Mouse (Mus musculus): ENCODE data around the gene Serp2. TPM values are rescaled to one million over a fixed set of nuclear protein-coding genes. Genes with fewer than 3 reads are reported as not detected.

Serp2 gene
- polyA plus RNA-seq, 1 experiment from 2014 or later, result 15.2 TPM

DNA sequence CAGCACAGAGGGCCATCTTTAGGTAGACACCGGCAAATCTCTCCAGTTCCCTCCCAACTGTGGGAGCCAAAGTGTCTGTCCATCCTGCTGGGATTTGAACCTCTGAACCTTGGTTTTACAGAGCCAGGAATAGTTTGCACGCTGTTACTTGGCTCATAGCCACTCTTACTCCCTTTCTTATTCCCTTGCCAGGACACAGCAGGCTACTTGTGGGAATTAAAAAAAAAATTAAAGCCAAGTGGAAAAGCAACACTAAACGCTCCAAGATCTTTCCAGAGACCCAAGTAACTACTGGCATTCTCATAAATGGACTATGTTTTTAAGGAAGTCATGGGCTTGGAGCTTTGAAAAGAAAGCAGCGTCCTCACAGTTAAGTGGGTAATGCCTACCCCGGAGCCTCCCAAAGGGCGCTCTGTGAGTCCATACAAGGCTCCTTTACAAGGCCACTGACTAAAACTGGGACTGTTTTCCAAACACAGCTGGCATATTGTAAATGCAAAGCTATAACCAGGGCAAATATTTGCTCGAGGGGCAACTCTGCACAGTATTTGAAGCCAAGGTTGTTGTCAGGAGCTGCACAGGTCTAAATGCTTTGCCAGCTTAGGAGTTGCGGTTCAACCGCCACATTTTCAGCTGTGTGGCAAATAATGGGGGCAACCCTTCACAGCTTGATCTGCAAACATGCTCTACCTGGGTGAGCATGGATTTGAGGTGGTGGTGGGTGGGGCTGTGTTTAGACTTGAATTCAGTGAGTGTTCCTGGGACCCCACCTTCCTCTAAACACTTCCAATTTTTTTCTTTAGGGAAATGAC, 38.6 kb upstream of the Serp2 start:
- Histone ChIP-seq H3K36me3 (ENCODE audit: control insufficient read depth, insufficient read depth, low read length) (no peaks in the 10 kb centered on the region), H3K9ac (ENCODE audit: low read depth, low read length) (no peak overlapping the region), H3K4me3 (ENCODE audit: low read length) (no peak overlapping the region), H3K4me2 (replicated peaks; ENCODE audit: low read depth, low read length) (no peak overlapping the region), H3K27me3 (ENCODE audit: control insufficient read depth, insufficient read depth, low read length) (no peaks in the 10 kb centered on the region), H3K4me1 (ENCODE audit: control insufficient read depth, insufficient read depth, low read length) (peaks cover 16% of the 10 kb centered on the region), H3K27ac (ENCODE audit: low read depth, low read length) (no peak overlapping the region), H3K9me3 (ENCODE audit: control insufficient read depth, low read length) (no peaks in the 10 kb centered on the region)
- ATAC-seq (ENCODE audit: low FRiP score, low TSS enrichment), result no peak
- 82% methylated on average over 9 of the region's 9 CpGs for WGBS

DNA sequence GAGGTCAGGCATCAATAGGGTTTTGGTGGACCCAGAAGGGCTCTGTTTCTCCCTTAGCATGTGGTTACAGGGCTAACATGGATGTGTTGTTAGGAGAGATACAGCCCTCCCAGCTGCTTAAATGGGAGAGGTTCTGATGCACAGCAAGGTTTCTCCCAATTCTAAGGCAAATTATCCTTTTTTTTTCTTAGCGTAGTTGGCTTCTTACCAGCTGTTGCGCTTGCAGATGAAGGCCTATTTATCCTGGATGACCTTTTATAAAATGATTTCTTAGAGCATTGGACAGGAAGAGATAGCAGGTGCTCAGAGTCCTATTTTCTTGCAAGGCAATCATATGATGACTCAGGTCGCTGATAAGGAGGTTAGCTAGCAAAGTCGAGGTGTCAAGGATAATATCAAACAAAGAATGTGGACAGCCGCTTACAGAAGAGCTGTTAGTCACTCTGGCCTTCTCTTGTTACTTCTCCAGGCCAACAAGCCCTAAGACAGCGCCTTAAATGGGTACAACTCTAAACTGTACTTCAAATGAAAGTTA, 37.7 kb upstream of the Serp2 start:
- Histone ChIP-seq H3K27me3 (ENCODE audit: control insufficient read depth, insufficient read depth, low read length) (no peaks in the 10 kb centered on the region), H3K4me3 (ENCODE audit: low read length) (no peak overlapping the region), H3K9me3 (ENCODE audit: control insufficient read depth, low read length) (no peaks in the 10 kb centered on the region), H3K27ac (ENCODE audit: low read depth, low read length) (no peak overlapping the region), H3K4me1 (ENCODE audit: control insufficient read depth, insufficient read depth, low read length) (peaks cover 12% of the 10 kb centered on the region), H3K36me3 (ENCODE audit: control insufficient read depth, insufficient read depth, low read length) (no peaks in the 10 kb centered on the region), H3K4me2 (replicated peaks; ENCODE audit: low read depth, low read length) (no peak overlapping the region), H3K9ac (ENCODE audit: low read depth, low read length) (no peak overlapping the region)
- no peak for ATAC-seq (ENCODE audit: low FRiP score, low TSS enrichment)
- 83% methylated on average over 6 of the region's 6 CpGs for WGBS

DNA sequence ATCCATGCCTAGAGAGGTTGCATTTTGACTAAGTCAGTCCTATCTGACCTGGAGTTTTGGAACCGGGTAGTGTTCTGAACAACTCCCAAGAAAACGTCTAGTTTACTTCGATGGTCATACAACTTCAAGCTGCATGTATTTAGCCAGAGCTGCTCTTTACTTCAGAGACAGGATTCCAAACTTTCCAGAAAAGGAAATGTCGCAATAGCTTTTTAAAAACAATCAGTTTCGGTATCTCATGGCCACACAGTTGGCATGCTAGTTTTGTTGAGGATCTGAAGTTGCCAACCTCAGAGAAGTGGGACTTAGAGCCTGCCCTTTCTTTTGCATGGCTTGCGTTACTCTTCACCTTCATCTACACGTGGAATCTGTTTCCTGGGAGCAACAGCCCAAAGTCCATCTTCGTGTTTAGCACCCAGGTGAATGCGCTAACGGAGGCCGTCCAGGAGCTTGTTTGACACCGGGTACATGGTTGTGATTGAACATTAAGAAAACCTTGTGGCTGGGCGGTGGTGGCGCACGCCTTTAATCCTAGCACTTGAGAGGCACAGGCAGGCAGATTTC, 37.0 kb upstream of the Serp2 start:
- Histone ChIP-seq H3K9ac (ENCODE audit: low read depth, low read length) (no peak overlapping the region), H3K36me3 (ENCODE audit: control insufficient read depth, insufficient read depth, low read length) (no peaks in the 10 kb centered on the region), H3K9me3 (ENCODE audit: control insufficient read depth, low read length) (no peaks in the 10 kb centered on the region), H3K4me2 (replicated peaks; ENCODE audit: low read depth, low read length) (no peak overlapping the region), H3K27me3 (ENCODE audit: control insufficient read depth, insufficient read depth, low read length) (no peaks in the 10 kb centered on the region), H3K27ac (ENCODE audit: low read depth, low read length) (no peak overlapping the region), H3K4me1 (ENCODE audit: control insufficient read depth, insufficient read depth, low read length) (peaks cover 11% of the 10 kb centered on the region), H3K4me3 (ENCODE audit: low read length) (no peak overlapping the region)
- no peak for ATAC-seq (ENCODE audit: low FRiP score, low TSS enrichment)
- WGBS, result 91% methylated on average over 15 of the region's 15 CpGs

DNA sequence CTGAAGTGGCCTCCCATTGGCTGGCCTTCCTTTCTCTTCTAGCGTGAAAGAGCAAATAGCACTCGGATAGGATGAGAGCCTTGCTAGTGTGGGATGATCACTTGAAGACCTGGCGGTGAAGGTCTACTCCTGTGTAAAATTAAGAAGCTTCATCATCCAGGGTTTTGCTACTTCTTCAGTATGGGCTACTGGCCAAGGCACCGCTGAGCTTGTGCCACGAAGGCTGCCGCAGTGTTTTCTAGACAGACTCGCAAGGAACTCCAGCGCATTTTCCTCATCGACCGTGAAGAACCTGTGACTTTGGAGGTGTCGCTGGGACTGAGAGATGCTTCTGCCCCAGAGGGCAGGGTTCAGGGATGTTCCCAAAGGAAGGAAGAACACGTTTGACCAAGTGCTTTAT, 36.0 kb upstream of the Serp2 start:
- Histone ChIP-seq H3K4me1 (ENCODE audit: control insufficient read depth, insufficient read depth, low read length) (peaks cover 2% of the 10 kb centered on the region; the same call in 1 of the 2 replicates), H3K4me3 (ENCODE audit: low read length) (no peak overlapping the region), H3K36me3 (ENCODE audit: control insufficient read depth, insufficient read depth, low read length) (no peaks in the 10 kb centered on the region), H3K9me3 (ENCODE audit: control insufficient read depth, low read length) (no peaks in the 10 kb centered on the region), H3K4me2 (replicated peaks; ENCODE audit: low read depth, low read length) (no peak overlapping the region), H3K27ac (ENCODE audit: low read depth, low read length) (no peak overlapping the region), H3K9ac (ENCODE audit: low read depth, low read length) (no peak overlapping the region), H3K27me3 (ENCODE audit: control insufficient read depth, insufficient read depth, low read length) (no peaks in the 10 kb centered on the region)
- ATAC-seq (ENCODE audit: low FRiP score, low TSS enrichment), result no peak
- 91% methylated on average over 12 of the region's 12 CpGs for WGBS

DNA sequence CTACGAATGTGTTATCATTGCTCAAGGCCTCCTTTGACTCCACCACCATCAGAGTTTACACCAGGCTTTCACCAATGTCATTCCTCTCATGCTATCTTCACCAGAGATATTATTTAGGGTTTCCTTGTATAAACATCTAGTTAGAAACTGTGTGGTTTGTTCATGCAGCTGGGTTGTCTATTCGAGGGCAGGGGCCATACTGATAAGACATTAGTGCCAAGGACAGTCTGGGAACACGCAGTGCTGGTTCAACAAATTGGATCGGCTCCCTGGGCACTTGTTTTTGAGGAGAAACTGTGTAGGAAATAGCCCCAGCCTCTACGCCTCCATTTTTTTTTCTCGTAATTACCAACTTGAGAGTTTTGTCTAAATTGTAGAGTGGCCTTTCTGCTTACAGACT, 35.4 kb upstream of the Serp2 start:
- H3K9me3 ChIP-seq (ENCODE audit: control insufficient read depth, low read length), result no peaks in the 10 kb centered on the region
- H3K36me3 ChIP-seq (ENCODE audit: control insufficient read depth, insufficient read depth, low read length), result no peaks in the 10 kb centered on the region
- no peak overlapping the region for H3K4me2 ChIP-seq (replicated peaks; ENCODE audit: low read depth, low read length)
- H3K9ac ChIP-seq (ENCODE audit: low read depth, low read length), result no peak overlapping the region
- WGBS, result 82% methylated on average over 6 of the region's 6 CpGs
- no peaks in the 10 kb centered on the region for H3K27me3 ChIP-seq (ENCODE audit: control insufficient read depth, insufficient read depth, low read length)
- no peaks in the 10 kb centered on the region; the same call in 1 of the 2 replicates for H3K4me1 ChIP-seq (ENCODE audit: control insufficient read depth, insufficient read depth, low read length)
- no peak overlapping the region for H3K4me3 ChIP-seq (ENCODE audit: low read length)
- no peak for ATAC-seq (ENCODE audit: low FRiP score, low TSS enrichment)
- H3K27ac ChIP-seq (ENCODE audit: low read depth, low read length), result no peak overlapping the region

DNA sequence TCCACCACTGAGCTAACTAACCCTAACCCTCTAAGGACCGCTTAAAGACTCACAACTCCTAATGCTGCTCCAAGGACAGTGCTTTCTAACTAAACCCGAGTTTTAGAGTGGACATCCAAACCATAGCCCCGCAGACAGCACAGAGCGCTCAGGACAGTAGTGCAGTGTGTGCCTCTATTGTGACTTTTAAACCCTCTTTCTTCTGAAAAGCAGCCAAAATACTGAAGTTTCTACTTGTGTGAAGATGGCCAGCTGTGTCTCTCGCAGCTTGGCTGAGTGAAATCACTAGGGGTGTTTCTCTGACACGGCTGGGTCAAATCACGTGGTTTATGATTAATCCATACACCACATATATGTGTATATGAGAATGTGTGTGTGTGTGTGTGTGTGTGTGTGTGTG, 33.4 kb upstream of the Serp2 start:
- no peaks in the 10 kb centered on the region for H3K9me3 ChIP-seq (ENCODE audit: control insufficient read depth, low read length)
- no peaks in the 10 kb centered on the region for H3K36me3 ChIP-seq (ENCODE audit: control insufficient read depth, insufficient read depth, low read length)
- WGBS, result 76% methylated on average over 7 of the region's 7 CpGs
- no peaks in the 10 kb centered on the region for H3K27me3 ChIP-seq (ENCODE audit: control insufficient read depth, insufficient read depth, low read length)
- no peak for ATAC-seq (ENCODE audit: low FRiP score, low TSS enrichment)
- H3K4me2 ChIP-seq (replicated peaks; ENCODE audit: low read depth, low read length), result no peak overlapping the region
- H3K9ac ChIP-seq (ENCODE audit: low read depth, low read length), result no peak overlapping the region
- no peak overlapping the region for H3K4me3 ChIP-seq (ENCODE audit: low read length)
- no peak overlapping the region for H3K27ac ChIP-seq (ENCODE audit: low read depth, low read length)
- peaks cover 7% of the 10 kb centered on the region; the same call in 1 of the 2 replicates for H3K4me1 ChIP-seq (ENCODE audit: control insufficient read depth, insufficient read depth, low read length)

DNA sequence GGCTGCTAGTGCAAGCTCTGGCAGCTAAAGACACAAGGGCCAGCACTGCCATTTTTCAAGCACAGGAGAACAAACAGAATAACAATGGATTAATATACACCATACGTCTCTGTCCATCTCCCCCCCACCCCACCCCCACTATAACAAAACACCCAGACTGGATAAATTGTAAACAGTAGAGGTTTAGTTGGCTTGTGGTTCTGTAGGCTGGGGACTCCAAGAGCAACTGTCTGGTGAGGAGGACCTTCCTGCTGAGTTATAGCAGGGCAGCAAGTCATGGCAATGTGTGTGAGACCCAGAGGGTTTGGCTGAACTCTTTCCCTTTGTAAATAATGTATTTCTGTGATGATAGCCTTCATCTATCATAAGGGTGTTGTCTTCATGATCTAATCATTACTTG, 33.0 kb upstream of the Serp2 start:
- Histone ChIP-seq H3K4me1 (ENCODE audit: control insufficient read depth, insufficient read depth, low read length) (peaks cover 7% of the 10 kb centered on the region; the same call in 1 of the 2 replicates), H3K9me3 (ENCODE audit: control insufficient read depth, low read length) (no peaks in the 10 kb centered on the region), H3K36me3 (ENCODE audit: control insufficient read depth, insufficient read depth, low read length) (no peaks in the 10 kb centered on the region), H3K9ac (ENCODE audit: low read depth, low read length) (no peak overlapping the region), H3K4me2 (replicated peaks; ENCODE audit: low read depth, low read length) (no peak overlapping the region), H3K4me3 (ENCODE audit: low read length) (no peak overlapping the region), H3K27ac (ENCODE audit: low read depth, low read length) (no peak overlapping the region), H3K27me3 (ENCODE audit: control insufficient read depth, insufficient read depth, low read length) (no peaks in the 10 kb centered on the region)
- 67% methylated on average over 1 of the region's 1 CpGs for WGBS
- no peak for ATAC-seq (ENCODE audit: low FRiP score, low TSS enrichment)

DNA sequence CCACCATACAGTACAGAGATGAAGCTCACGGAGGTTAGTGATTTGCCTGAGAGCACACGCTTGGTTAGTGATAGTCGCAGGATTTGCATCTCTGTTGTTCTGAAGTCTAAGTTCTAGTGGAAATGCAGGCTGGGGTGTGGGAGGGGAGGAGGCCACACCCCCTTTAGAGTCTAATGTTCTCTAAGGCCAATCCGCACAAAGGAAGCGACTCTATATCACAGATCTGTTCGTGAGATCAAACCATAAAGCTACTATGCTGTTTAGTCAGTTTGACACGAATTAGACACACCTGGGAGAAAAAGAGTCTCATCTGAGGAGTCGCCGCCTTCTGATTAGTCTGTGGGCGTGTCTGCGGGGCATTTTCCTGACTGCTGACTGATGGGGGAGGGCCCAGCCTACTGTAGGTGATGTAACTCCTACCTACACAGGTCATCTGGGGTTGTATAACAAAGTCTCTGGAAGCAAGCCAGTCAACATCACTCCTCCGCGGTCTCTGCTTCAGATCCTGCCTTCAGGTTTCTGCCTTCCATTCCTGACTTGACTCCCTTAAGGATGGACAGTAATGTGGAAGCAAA, 29.2 kb upstream of the Serp2 start:
- Histone ChIP-seq H3K27me3 (ENCODE audit: control insufficient read depth, insufficient read depth, low read length) (no peaks in the 10 kb centered on the region), H3K9me3 (ENCODE audit: control insufficient read depth, low read length) (no peaks in the 10 kb centered on the region), H3K27ac (ENCODE audit: low read depth, low read length) (no peak overlapping the region), H3K36me3 (ENCODE audit: control insufficient read depth, insufficient read depth, low read length) (no peaks in the 10 kb centered on the region), H3K4me2 (replicated peaks; ENCODE audit: low read depth, low read length) (0 out of 2 replicates have a peak overlapping the region, but pooled peaks have one; percentile 1), H3K4me3 (ENCODE audit: low read length) (no peak overlapping the region), H3K9ac (ENCODE audit: low read depth, low read length) (no peak overlapping the region), H3K4me1 (ENCODE audit: control insufficient read depth, insufficient read depth, low read length) (peaks cover 7% of the 10 kb centered on the region; the same call in 1 of the 2 replicates)
- 34% methylated on average over 13 of the region's 13 CpGs for whole genome bisulfite sequencing
- peak; percentile 32; the same call in 1 of the 2 replicates for ATAC-seq (ENCODE audit: low FRiP score, low TSS enrichment)

DNA sequence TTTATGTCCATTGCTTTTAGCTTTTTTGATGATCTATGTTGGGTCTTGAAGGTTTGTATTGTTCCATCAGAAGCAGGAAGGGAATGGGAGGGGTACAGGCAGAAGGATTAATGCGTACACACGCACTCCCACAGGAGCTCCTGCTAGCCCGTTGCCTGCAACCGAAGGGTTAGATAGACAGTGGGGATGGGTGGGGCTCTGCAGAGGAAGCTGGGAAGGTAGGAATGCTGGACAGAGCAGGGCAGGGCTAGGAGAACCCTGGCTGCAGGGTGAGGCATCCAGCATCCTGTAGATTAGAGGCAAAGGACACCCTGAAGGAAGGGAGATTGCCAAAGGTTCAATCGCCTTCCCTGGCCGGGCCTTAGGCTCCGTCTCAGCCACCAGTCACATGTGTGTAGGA, 27.3 kb upstream of the Serp2 start:
- 74% methylated on average over 7 of the region's 7 CpGs for WGBS

More for the DNA sequence above, 27.3 kb upstream of the Serp2 start:
- Histone ChIP-seq H3K36me3 (ENCODE audit: control insufficient read depth, insufficient read depth, low read length) (no peaks in the 10 kb centered on the region), H3K27ac (ENCODE audit: low read depth, low read length) (no peak overlapping the region), H3K27me3 (ENCODE audit: control insufficient read depth, insufficient read depth, low read length) (no peaks in the 10 kb centered on the region), H3K4me3 (ENCODE audit: low read length) (no peak overlapping the region), H3K9ac (ENCODE audit: low read depth, low read length) (no peak overlapping the region), H3K9me3 (ENCODE audit: control insufficient read depth, low read length) (no peaks in the 10 kb centered on the region), H3K4me1 (ENCODE audit: control insufficient read depth, insufficient read depth, low read length) (peaks cover 7% of the 10 kb centered on the region; the same call in 1 of the 2 replicates), H3K4me2 (replicated peaks; ENCODE audit: low read depth, low read length) (no peak overlapping the region)
- peak; percentile 44; the same call in 1 of the 2 replicates for ATAC-seq (ENCODE audit: low FRiP score, low TSS enrichment)

Measured in kidney, embryonic 14.5 days (tissue).